Comparison of ENCODE assay signal across 15 mouse cellular contexts in the genomic region with DNA sequence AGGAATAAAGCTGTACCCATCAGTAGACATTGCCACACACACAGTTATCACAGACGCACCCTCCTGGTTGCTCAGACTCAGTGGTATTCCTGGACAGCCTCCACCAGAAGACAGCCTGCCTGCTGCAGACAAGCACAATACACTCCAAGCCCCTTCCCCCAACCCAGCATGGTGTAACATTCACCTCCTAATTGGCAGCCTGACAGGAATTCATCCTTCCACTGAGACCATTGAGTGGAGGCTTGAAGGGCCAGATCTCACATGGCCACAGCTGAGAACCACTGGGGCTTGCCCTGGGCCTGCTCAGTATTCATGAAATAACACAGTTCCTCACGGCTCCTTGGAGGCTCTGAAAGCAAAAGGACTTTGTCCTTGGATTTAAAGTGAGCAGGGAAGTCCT.
DNase-seq lines count a peak whose midpoint lies in the region; ATAC-seq and TF ChIP-seq lines count a peak whose summit lies in the region.
"Had no signal": no experiment of that assay in that cellular context is flagged by ENCODE, and none has a peak within 500 bp of the region (broad histone marks: within the 10 kb centered on the region; RNA-seq: fewer than 3 reads in every experiment).

No protein-coding gene starts in this region.

- no peak overlapping the region for H3K27ac ChIP-seq in forebrain, embryonic 11.5 days (ENCODE audit: low read depth, low read length)
- H3K27ac ChIP-seq in hindbrain, embryonic 13.5 days, result no peak overlapping the region
- H3K27ac ChIP-seq in midbrain, embryonic 14.5 days (replicated peaks; ENCODE audit: low read depth, low read length), result peak overlapping the region; percentile 3
- no peak overlapping the region for H3K27ac ChIP-seq in heart, embryonic 12.5 days (ENCODE audit: poor library complexity, severe bottlenecking)
- no peak overlapping the region for H3K27ac ChIP-seq in cerebellum, adult 2 months (ENCODE audit: insufficient read depth, low read length)
- H3K27ac ChIP-seq: heart, embryonic 13.5 days; layer of hippocampus, adult 2 months; liver, embryonic 15.5 days had no signal

- no peak overlapping the region for H3K4me2 ChIP-seq in forebrain, embryonic 11.5 days (ENCODE audit: low read depth, low read length, severe bottlenecking)
- H3K4me2 ChIP-seq in hindbrain, embryonic 13.5 days, result no peak overlapping the region
- H3K4me2 ChIP-seq in midbrain, embryonic 14.5 days (ENCODE audit: low read length), result no peak overlapping the region
- no peak overlapping the region for H3K4me2 ChIP-seq in heart, embryonic 12.5 days
- H3K4me2 ChIP-seq: heart, embryonic 13.5 days; liver, embryonic 15.5 days had no signal

- TF ChIP-seq CTCF in brain, embryonic 14.5 days (IDR thresholded peaks at IDR 0.05; ENCODE audit: borderline replicate concordance, extremely low read depth, insufficient read depth, insufficient read length), result no peak
- TF ChIP-seq CTCF in cerebellum, adult 2 months (IDR thresholded peaks at IDR 0.05; ENCODE audit: borderline replicate concordance, insufficient read depth, low read depth, low read length), result no peak

- H3K36me3 ChIP-seq in forebrain, embryonic 11.5 days (ENCODE audit: control insufficient read depth, insufficient read depth, low read length), result no peaks in the 10 kb centered on the region
- H3K36me3 ChIP-seq in hindbrain, embryonic 13.5 days, result no peaks in the 10 kb centered on the region
- no peaks in the 10 kb centered on the region for H3K36me3 ChIP-seq in midbrain, embryonic 14.5 days (ENCODE audit: control insufficient read depth, insufficient read depth, low read length)
- H3K36me3 ChIP-seq in heart, embryonic 12.5 days, result no peaks in the 10 kb centered on the region
- H3K36me3 ChIP-seq: heart, embryonic 13.5 days; liver, embryonic 15.5 days had no signal

- WGBS in forebrain, embryonic 11.5 days, result 32% methylated on average over 2 of the region's 2 CpGs
- 33% methylated on average over 2 of the region's 2 CpGs for WGBS in hindbrain, embryonic 13.5 days
- 27% methylated on average over 2 of the region's 2 CpGs for WGBS in midbrain, embryonic 14.5 days
- 58% methylated on average over 2 of the region's 2 CpGs for WGBS in heart, embryonic 12.5 days
- 54% methylated on average over 2 of the region's 2 CpGs for WGBS in cerebellum, adult 2 months

- no peak overlapping the region for H3K4me3 ChIP-seq in forebrain, embryonic 11.5 days (ENCODE audit: low read depth, low read length)
- no peak overlapping the region for H3K4me3 ChIP-seq in hindbrain, embryonic 13.5 days
- no peak overlapping the region for H3K4me3 ChIP-seq in midbrain, embryonic 14.5 days (replicated peaks; ENCODE audit: low read depth, low read length)
- H3K4me3 ChIP-seq in heart, embryonic 12.5 days, result no peak overlapping the region
- H3K4me3 ChIP-seq in cerebellum, adult 2 months (replicated peaks; ENCODE audit: insufficient read depth, low read depth, low read length), result no peak overlapping the region
- H3K4me3 ChIP-seq: heart, embryonic 13.5 days; layer of hippocampus, adult 2 months; liver, embryonic 15.5 days had no signal

- H3K9ac ChIP-seq in forebrain, embryonic 11.5 days (ENCODE audit: low read length), result no peak overlapping the region
- no peak overlapping the region for H3K9ac ChIP-seq in hindbrain, embryonic 13.5 days
- no peak overlapping the region for H3K9ac ChIP-seq in midbrain, embryonic 14.5 days (replicated peaks; ENCODE audit: low read length)
- no peak overlapping the region for H3K9ac ChIP-seq in heart, embryonic 12.5 days
- H3K9ac ChIP-seq: heart, embryonic 13.5 days; liver, embryonic 15.5 days had no signal

- DNase-seq in brain, embryonic 14.5 days (ENCODE audit: low read depth), result peak; percentile 80
- DNase-seq in forebrain, embryonic 11.5 days (ENCODE audit: low spot score), result no peak
- DNase-seq in midbrain, embryonic 14.5 days, result peak; percentile 58
- no peak for DNase-seq in kidney, postnatal 14 days
- no peak for DNase-seq in embryo, embryonic 10 days (ENCODE audit: low spot score)
- no peak for DNase-seq in cerebellum, adult 2 months
- DNase-seq: adrenal gland, postnatal 36 days; kidney, adult 8-10 months; lung, postnatal 4 days; right cerebral cortex, postnatal 4 days had no signal

- no peaks in the 10 kb centered on the region for H3K27me3 ChIP-seq in forebrain, embryonic 11.5 days (ENCODE audit: control insufficient read depth, insufficient read depth, low read length)
- H3K27me3 ChIP-seq in hindbrain, embryonic 13.5 days, result no peaks in the 10 kb centered on the region
- no peaks in the 10 kb centered on the region for H3K27me3 ChIP-seq in midbrain, embryonic 14.5 days (ENCODE audit: control insufficient read depth, insufficient read depth, low read length)
- H3K27me3 ChIP-seq in heart, embryonic 12.5 days (replicated peaks), result no peaks in the 10 kb centered on the region
- no peaks in the 10 kb centered on the region for H3K27me3 ChIP-seq in cerebellum, adult 2 months (ENCODE audit: control insufficient read depth, insufficient read depth, low read length)
- H3K27me3 ChIP-seq: heart, embryonic 13.5 days; liver, embryonic 15.5 days had no signal

- no peak for TF ChIP-seq POLR2A in brain, embryonic 14.5 days (IDR thresholded peaks at IDR 0.05; ENCODE audit: borderline replicate concordance, extremely low read depth, insufficient read depth, insufficient read length, poor library complexity, severe bottlenecking)
- no peak for TF ChIP-seq POLR2A in cerebellum, adult 2 months (IDR thresholded peaks at IDR 0.05; ENCODE audit: borderline replicate concordance, insufficient read depth, low read length)

- no peaks in the 10 kb centered on the region for H3K4me1 ChIP-seq in forebrain, embryonic 11.5 days (replicated peaks; ENCODE audit: control insufficient read depth, insufficient read depth, low read length)
- peaks cover 5% of the 10 kb centered on the region; the same call in 1 of the 2 replicates for H3K4me1 ChIP-seq in hindbrain, embryonic 13.5 days (replicated peaks)
- peaks cover 5% of the 10 kb centered on the region; the same call in 1 of the 2 replicates for H3K4me1 ChIP-seq in midbrain, embryonic 14.5 days (ENCODE audit: control insufficient read depth, insufficient read depth, low read length)
- H3K4me1 ChIP-seq in heart, embryonic 12.5 days (replicated peaks), result no peaks in the 10 kb centered on the region
- no peaks in the 10 kb centered on the region for H3K4me1 ChIP-seq in cerebellum, adult 2 months (ENCODE audit: control insufficient read depth, insufficient read depth, low read length)
- H3K4me1 ChIP-seq: heart, embryonic 13.5 days; liver, embryonic 15.5 days had no signal

- ATAC-seq in forebrain, embryonic 11.5 days (replicated peaks; ENCODE audit: low FRiP score), result peak; percentile 75
- peak; percentile 68; the same call in 1 of the 2 replicates for ATAC-seq in hindbrain, embryonic 13.5 days (ENCODE audit: low FRiP score)
- peak; percentile 37; the same call in 1 of the 2 replicates for ATAC-seq in midbrain, embryonic 14.5 days (ENCODE audit: low FRiP score, low TSS enrichment)
- ATAC-seq in heart, embryonic 12.5 days (ENCODE audit: insufficient number of reproducible peaks, low FRiP score), result no peak

- H3K9me3 ChIP-seq in forebrain, embryonic 11.5 days (ENCODE audit: control insufficient read depth, low read length), result no peaks in the 10 kb centered on the region
- H3K9me3 ChIP-seq in hindbrain, embryonic 13.5 days, result no peaks in the 10 kb centered on the region
- H3K9me3 ChIP-seq in midbrain, embryonic 14.5 days (ENCODE audit: control insufficient read depth, low read length), result peaks cover 3% of the 10 kb centered on the region; the same call in 1 of the 2 replicates
- peaks cover 3% of the 10 kb centered on the region; the same call in 1 of the 2 replicates for H3K9me3 ChIP-seq in heart, embryonic 12.5 days (replicated peaks)
- H3K9me3 ChIP-seq: liver, embryonic 15.5 days had no signal

Comparison
In these comparisons a context has a peak if more than half of its experiments do, and no peak if none do; other contexts are left out.
1. DNase-seq: peak in brain, embryonic 14.5 days (single experiment) and midbrain, embryonic 14.5 days (single experiment); none in forebrain, embryonic 11.5 days (single experiment), kidney, postnatal 14 days (single experiment), embryo, embryonic 10 days (single experiment) and cerebellum, adult 2 months (0 of 2).